Mouse (Mus musculus) heart, embryonic 11.5 days (tissue): ENCODE measurements around the gene Ptdss2. TPM values are rescaled to one million over a fixed set of nuclear protein-coding genes. Genes with fewer than 3 reads are reported as not detected.
A peak's percentile ranks its signal among the peaks of the same experiment; 100 is the strongest.

ENCODE experiments used
- ATAC-seq: fragments of 200-750 bp; cut with Nextera tagmentation; replicated peaks from 2 replicates; pipeline ENCODE4 v1.8.0; 2017; ENCODE audit warnings: moderate library complexity; ENCODE audit not compliant: insufficient number of reproducible peaks, low FRiP score, low TSS enrichment
- H3K27ac ChIP-seq: fragments of 300-500 bp; sonication (generic); 2 replicates; pipeline ENCODE4 v1.5.1; 2014; ENCODE audit warnings: mild to moderate bottlenecking, low read depth, low read length
- H3K27me3 ChIP-seq: fragments of 300-500 bp; sonication (generic); 2 replicates; pipeline ENCODE4 v1.6.1; 2014; ENCODE audit warnings: mild to moderate bottlenecking, low read length, mixed read lengths; ENCODE audit not compliant: control insufficient read depth, insufficient read depth
- H3K36me3 ChIP-seq: fragments of 300-500 bp; sonication (generic); 2 replicates; pipeline ENCODE4 v1.6.1; 2014; ENCODE audit warnings: mild to moderate bottlenecking, low read length, moderate library complexity, mixed read lengths; ENCODE audit not compliant: control insufficient read depth, insufficient read depth
- H3K4me1 ChIP-seq: fragments of 300-500 bp; sonication (generic); 2 replicates; pipeline ENCODE4 v1.6.1; 2014; ENCODE audit warnings: low read length; ENCODE audit not compliant: control insufficient read depth, insufficient read depth
- H3K4me2 ChIP-seq: fragments of 300-500 bp; sonication (generic); 2 replicates; pipeline ENCODE4 v1.6.1; 2014; ENCODE audit warnings: mild to moderate bottlenecking, moderate library complexity
- H3K4me3 ChIP-seq: fragments of 300-500 bp; sonication (generic); 2 replicates; pipeline ENCODE4 v1.5.1; 2014; ENCODE audit warnings: low read depth, low read length
- H3K9ac ChIP-seq: fragments of 300-500 bp; sonication (generic); 2 replicates; pipeline ENCODE4 v1.6.1; 2014; ENCODE audit warnings: mild to moderate bottlenecking, low read depth, low read length, moderate library complexity
- H3K9me3 ChIP-seq: fragments of 300-500 bp; sonication (generic); replicated peaks from 2 replicates; pipeline ENCODE4 v1.6.1; 2016; ENCODE audit warnings: low read length; ENCODE audit not compliant: control insufficient read depth
- WGBS: fragments of 180-500 bp; shearing (Covaris S2); extraction: QIAGEN DNeasy Blood & Tissue Kit; methylation state at CpG from one replicate; pipeline ENCODE4 v1.1.7; 2014; ENCODE audit not compliant: insufficient replicate concordance; 5-methylcytosine and 5-hydroxymethylcytosine counted together
- polyA plus RNA-seq: library from polyadenylated mRNA; unstranded; fragments of >200 nt; fragmentation: Nextera tagmentation; extraction: Ambion mirVana; gene quantifications from 2 replicates; pipeline ENCODE4 v1.2.1, GENCODE M21; 2014

Ptdss2 gene
- polyA plus RNA-seq, 1 experiment from 2014 or later: 65.0 TPM

DNA sequence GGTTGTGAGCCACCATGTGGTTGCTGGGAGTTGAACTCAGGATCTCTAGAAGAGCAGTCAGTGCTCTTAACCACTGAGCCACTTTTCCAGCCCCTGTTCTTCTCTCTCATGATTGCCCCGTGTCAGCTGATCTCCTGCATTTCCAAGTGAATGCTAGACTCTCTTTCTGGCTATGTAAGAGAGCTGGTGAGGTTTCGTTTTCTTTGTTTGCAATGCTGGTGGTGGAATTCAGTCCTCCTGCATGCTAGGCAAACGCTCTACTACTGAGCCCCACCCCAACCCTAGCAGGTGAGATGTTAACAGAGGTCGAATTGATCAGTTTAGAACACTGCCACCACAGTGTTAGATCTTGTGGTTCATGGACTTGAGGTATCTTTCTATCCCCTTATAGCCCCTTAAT, 26.5 kb downstream of the Ptdss2 start:
- H3K4me1 ChIP-seq: no peaks in the 10 kb centered on the region; the same call in 1 of the 2 replicates
- no peak overlapping the region for H3K4me3 ChIP-seq
- H3K27ac ChIP-seq: no peak overlapping the region
- H3K9ac ChIP-seq: no peak overlapping the region
- ATAC-seq: no peak
- 75% methylated on average over 4 of the region's 4 CpGs for WGBS
- no peaks in the 10 kb centered on the region for H3K27me3 ChIP-seq
- no peak overlapping the region for H3K4me2 ChIP-seq
- peaks cover 19% of the 10 kb centered on the region for H3K36me3 ChIP-seq
- no peaks in the 10 kb centered on the region for H3K9me3 ChIP-seq

DNA sequence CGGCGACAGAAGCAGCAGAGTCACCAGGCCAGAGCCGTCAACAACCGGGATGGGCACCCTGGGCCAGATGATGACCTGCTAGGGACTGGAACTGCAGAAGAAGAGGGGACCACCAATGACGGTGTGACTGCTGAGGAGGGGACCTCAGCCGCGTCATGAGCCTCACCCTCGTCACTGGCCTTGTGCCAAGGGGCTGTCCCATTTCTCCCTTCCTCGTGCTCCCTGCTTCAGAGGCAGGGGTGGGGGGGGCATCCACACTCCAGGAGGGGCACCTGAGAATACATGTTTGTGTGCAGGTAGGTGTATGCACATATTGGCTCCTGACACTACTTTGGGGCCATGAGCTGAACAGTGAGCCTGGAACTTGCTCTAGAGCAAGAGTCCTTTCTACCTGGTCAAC, 33.2 kb downstream of the Ptdss2 start:
- H3K4me1 ChIP-seq: no peaks in the 10 kb centered on the region
- no peaks in the 10 kb centered on the region for H3K27me3 ChIP-seq
- 88% methylated on average over 9 of the region's 9 CpGs for WGBS
- peaks cover 30% of the 10 kb centered on the region for H3K36me3 ChIP-seq
- H3K4me2 ChIP-seq: no peak overlapping the region
- no peak overlapping the region for H3K4me3 ChIP-seq
- H3K9me3 ChIP-seq: no peaks in the 10 kb centered on the region
- H3K9ac ChIP-seq: no peak overlapping the region
- no peak overlapping the region for H3K27ac ChIP-seq
- ATAC-seq: no peak

GRCm38 (mm10) chr7:141164397-141164796, 42.2 kb downstream of the Ptdss2 start:
- no peak for ATAC-seq
- peaks cover 8% of the 10 kb centered on the region; the same call in 1 of the 2 replicates for H3K4me1 ChIP-seq
- no peak overlapping the region for H3K4me3 ChIP-seq
- 86% methylated on average over 7 of the region's 7 CpGs for WGBS
- H3K36me3 ChIP-seq: peaks cover 24% of the 10 kb centered on the region
- H3K27me3 ChIP-seq: no peaks in the 10 kb centered on the region
- 0 out of 2 replicates have a peak overlapping the region, but pooled peaks have one; percentile 6 for H3K27ac ChIP-seq
- H3K9me3 ChIP-seq: no peaks in the 10 kb centered on the region
- no peak overlapping the region for H3K4me2 ChIP-seq
- 0 out of 2 replicates have a peak overlapping the region, but pooled peaks have one; percentile 5 for H3K9ac ChIP-seq

DNA sequence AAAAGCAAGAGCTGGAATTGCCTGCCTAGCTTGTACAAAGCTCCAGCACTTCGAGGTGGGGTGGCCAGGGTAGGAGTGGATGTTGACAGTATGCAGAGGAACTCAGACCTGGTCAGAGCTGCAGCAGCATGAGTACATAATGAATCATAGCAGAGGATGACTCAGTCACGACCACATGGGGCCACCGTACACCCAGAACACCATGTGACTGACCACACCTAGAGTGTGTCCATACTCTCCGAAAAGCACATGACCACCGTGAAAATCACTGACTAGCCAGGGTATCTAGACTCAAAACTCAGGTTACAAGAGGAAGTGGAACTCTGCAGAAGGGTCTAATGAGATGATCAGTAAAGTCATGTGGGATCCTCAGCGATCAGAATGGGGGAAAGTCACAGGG, 42.7 kb downstream of the Ptdss2 start:
- Histone ChIP-seq H3K27me3 (no peaks in the 10 kb centered on the region), H3K4me3 (no peak overlapping the region), H3K9me3 (no peaks in the 10 kb centered on the region), H3K4me2 (no peak overlapping the region), H3K36me3 (peaks cover 21% of the 10 kb centered on the region), H3K4me1 (peaks cover 11% of the 10 kb centered on the region; the same call in 1 of the 2 replicates), H3K9ac (0 out of 2 replicates have a peak overlapping the region, but pooled peaks have one; percentile 5), H3K27ac (no peak overlapping the region)
- 79% methylated on average over 6 of the region's 6 CpGs for WGBS
- ATAC-seq: no peak

DNA sequence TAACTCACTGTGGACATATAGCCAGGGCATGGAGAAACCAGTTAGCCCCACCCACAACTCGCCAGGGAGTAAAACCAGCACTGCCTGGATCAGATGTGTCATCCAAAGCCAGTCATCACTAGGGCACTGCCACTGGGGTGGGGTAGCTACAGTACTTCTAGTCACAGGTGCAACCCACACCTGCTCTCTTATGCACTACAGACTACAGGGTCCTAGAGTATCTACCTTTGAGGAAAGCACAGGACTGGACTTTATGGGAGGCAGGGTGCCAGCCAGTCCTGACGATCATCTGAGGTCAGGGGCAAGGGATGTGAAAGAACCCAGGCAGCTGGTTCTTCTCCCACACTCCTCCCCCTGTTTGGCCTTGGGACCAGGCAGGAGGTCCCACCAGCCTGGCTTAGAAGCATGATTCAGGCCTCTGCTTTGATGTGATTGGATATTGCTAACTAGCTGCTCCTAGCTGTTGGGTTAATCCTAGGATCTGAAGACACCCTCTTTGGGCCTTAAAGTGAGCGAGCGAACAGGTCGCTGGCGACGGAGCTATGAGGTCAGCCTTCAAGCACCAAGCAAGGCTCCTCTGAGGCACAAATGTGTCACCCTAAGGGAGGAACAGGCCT, 45.8 kb downstream of the Ptdss2 start:
- Histone ChIP-seq H3K27me3 (no peaks in the 10 kb centered on the region), H3K4me2 (peak overlapping the region; percentile 86), H3K9ac (peak overlapping the region; percentile 86), H3K4me3 (peak overlapping the region; percentile 64), H3K4me1 (peaks cover 12% of the 10 kb centered on the region; the same call in 1 of the 2 replicates), H3K36me3 (peaks cover 1% of the 10 kb centered on the region; the same call in 1 of the 2 replicates), H3K9me3 (no peaks in the 10 kb centered on the region), H3K27ac (peak overlapping the region; percentile 64)
- 14% methylated on average over 7 of the region's 7 CpGs for WGBS
- no peak; the same call in 1 of the 2 replicates for ATAC-seq

GRCm38 (mm10) chr7:141168518-141168953, 46.4 kb downstream of the Ptdss2 start:
- H3K27me3 ChIP-seq: no peaks in the 10 kb centered on the region
- H3K4me2 ChIP-seq: peak overlapping the region; percentile 86
- no peaks in the 10 kb centered on the region for H3K9me3 ChIP-seq
- no peak; the same call in 1 of the 2 replicates for ATAC-seq
- H3K36me3 ChIP-seq: no peaks in the 10 kb centered on the region; the same call in 1 of the 2 replicates
- peak overlapping the region; percentile 64 for H3K27ac ChIP-seq
- H3K9ac ChIP-seq: peak overlapping the region; percentile 86
- H3K4me3 ChIP-seq: peak overlapping the region; percentile 64
- 2% methylated on average over 22 of the region's 22 CpGs for WGBS
- peaks cover 15% of the 10 kb centered on the region; the same call in 1 of the 2 replicates for H3K4me1 ChIP-seq

DNA sequence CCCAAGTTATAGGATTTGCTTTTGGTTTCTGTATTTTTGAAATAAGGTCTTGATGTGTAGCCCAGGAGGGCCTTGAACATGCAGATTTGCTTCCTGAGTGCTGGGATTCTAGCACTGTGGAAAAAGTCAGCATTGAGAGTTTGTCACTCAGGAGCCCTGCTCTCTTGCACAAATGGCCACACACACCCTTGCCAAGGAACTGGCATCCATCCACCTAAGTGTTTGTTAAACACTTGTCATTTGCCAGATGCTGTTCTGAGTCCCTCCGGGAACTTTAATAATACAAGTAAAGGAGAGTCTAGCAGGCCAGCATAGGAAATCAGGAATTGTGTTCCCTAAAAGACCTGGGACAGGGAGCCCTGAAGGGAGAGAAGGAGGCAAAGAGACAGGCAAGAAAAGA, 47.1 kb downstream of the Ptdss2 start:
- Histone ChIP-seq H3K9me3 (no peaks in the 10 kb centered on the region), H3K4me2 (peak overlapping the region; percentile 86), H3K27me3 (no peaks in the 10 kb centered on the region), H3K4me1 (peaks cover 15% of the 10 kb centered on the region; the same call in 1 of the 2 replicates), H3K9ac (no peak overlapping the region), H3K36me3 (no peaks in the 10 kb centered on the region; the same call in 1 of the 2 replicates), H3K4me3 (no peak overlapping the region), H3K27ac (0 out of 2 replicates have a peak overlapping the region, but pooled peaks have one; percentile 1)
- ATAC-seq: no peak
- WGBS: 83% methylated on average over 1 of the region's 1 CpGs

GRCm38 (mm10) chr7:141169866-141170265, 47.7 kb downstream of the Ptdss2 start:
- Histone ChIP-seq H3K27ac (no peak overlapping the region), H3K36me3 (no peaks in the 10 kb centered on the region; the same call in 1 of the 2 replicates), H3K4me3 (no peak overlapping the region), H3K4me1 (peaks cover 15% of the 10 kb centered on the region; the same call in 1 of the 2 replicates), H3K9me3 (no peaks in the 10 kb centered on the region), H3K4me2 (no peak overlapping the region), H3K27me3 (no peaks in the 10 kb centered on the region), H3K9ac (no peak overlapping the region)
- ATAC-seq: no peak
